Mouse (Mus musculus): ENCODE data around the gene Mcrip2.

- TF ChIP-seq CTCF (conservative IDR thresholded peaks at IDR 0.05; ENCODE audit: insufficient read depth, insufficient read length, low read depth, low read length) (no peak), POLR2A (IDR thresholded peaks at IDR 0.05; ENCODE audit: low read depth, low read length) (no peak)
Observed at GRCm38 (mm10) chr17:25866172-25866571, 2.4 kb downstream of the Mcrip2 start.

Data from kidney, adult 2 months (tissue).